Mouse (Mus musculus): Measurements from ENCODE around the gene Vegfa.

Vegfa gene

GRCm38 (mm10) chr17:46025207-46025606 lies 7.0 kb downstream of the Vegfa start:
- DNase-seq, result no peak

GRCm38 (mm10) chr17:46024192-46024591 lies 8.0 kb downstream of the Vegfa start:
- no peak for DNase-seq

GRCm38 (mm10) chr17:46023572-46023971 lies 8.6 kb downstream of the Vegfa start:
- DNase-seq, result no peak

GRCm38 (mm10) chr17:46022934-46023333 lies 9.2 kb downstream of the Vegfa start:
- peak; percentile 48 to 54 for DNase-seq

- DNase-seq, result no peak
Measured at GRCm38 (mm10) chr17:46022427-46022826, 9.7 kb downstream of the Vegfa start.

- no peak for DNase-seq
Measured at GRCm38 (mm10) chr17:46021760-46022159, 10.4 kb downstream of the Vegfa start.

- DNase-seq, result no peak
Measured at GRCm38 (mm10) chr17:46021173-46021572, 11.0 kb downstream of the Vegfa start.

- DNase-seq, result no peak
Measured at GRCm38 (mm10) chr17:46020579-46020978, 11.6 kb downstream of the Vegfa start.

GRCm38 (mm10) chr17:46018736-46019004 lies 13.5 kb downstream of the Vegfa start:
- no peak for DNase-seq

GRCm38 (mm10) chr17:46017946-46018735 lies 14.0 kb downstream of the Vegfa start:
- no peak for DNase-seq

GRCm38 (mm10) chr17:46016617-46017016 lies 15.6 kb downstream of the Vegfa start:
- no peak for DNase-seq

- DNase-seq, result no peak
Measured at GRCm38 (mm10) chr17:46015967-46016366, 16.2 kb downstream of the Vegfa start.

GRCm38 (mm10) chr17:46014935-46015334 lies 17.2 kb downstream of the Vegfa start:
- no peak for DNase-seq

- DNase-seq, result no peak
Measured at GRCm38 (mm10) chr17:46013549-46013948, 18.6 kb downstream of the Vegfa start.

GRCm38 (mm10) chr17:46012211-46012610 lies 20.0 kb downstream of the Vegfa start:
- no peak for DNase-seq

- DNase-seq, result no peak
Measured at GRCm38 (mm10) chr17:46010462-46010861, 21.7 kb downstream of the Vegfa start.

- no peak for DNase-seq
Measured at GRCm38 (mm10) chr17:46009182-46009581, 23.0 kb downstream of the Vegfa start.

GRCm38 (mm10) chr17:46005458-46005857 lies 26.7 kb downstream of the Vegfa start:
- no peak for DNase-seq

- no peak for DNase-seq
Measured at GRCm38 (mm10) chr17:46004482-46004881, 27.7 kb downstream of the Vegfa start.

GRCm38 (mm10) chr17:46003717-46004481 lies 28.3 kb downstream of the Vegfa start:
- DNase-seq, result no peak

GRCm38 (mm10) chr17:45999366-45999940 lies 32.7 kb downstream of the Vegfa start:
- DNase-seq, result no peak

- no peak for DNase-seq
Measured at GRCm38 (mm10) chr17:45998363-45998762, 33.8 kb downstream of the Vegfa start.

- no peak for DNase-seq
Measured at GRCm38 (mm10) chr17:45996921-45997444, 35.2 kb downstream of the Vegfa start.
